Mouse (Mus musculus): ENCODE measurements around the gene Mfsd2a.

DNA sequence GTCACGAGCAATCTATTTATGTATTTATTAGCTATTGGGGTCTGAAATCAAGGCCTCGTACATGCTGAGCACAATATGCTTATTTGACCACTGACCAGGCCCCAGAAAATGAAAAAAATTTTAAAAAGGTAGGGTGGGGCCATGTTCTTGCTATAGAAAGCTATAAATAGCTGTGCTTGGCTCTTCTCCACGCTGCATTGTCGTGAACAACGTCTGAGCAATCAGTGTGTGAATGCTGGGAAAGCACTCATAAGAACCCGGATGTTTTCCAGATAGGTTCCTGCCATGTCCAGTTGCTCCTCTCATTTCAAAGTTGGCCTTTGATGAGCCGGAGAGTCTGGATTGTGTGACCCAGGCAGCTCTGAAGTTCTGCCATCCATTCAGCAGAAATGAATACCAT lies 46.8 kb downstream of the Mfsd2a start:
- TF ChIP-seq POLR2A (IDR thresholded peaks at IDR 0.05; ENCODE audit: insufficient read depth, low read length), result no peak
- no peak for TF ChIP-seq EP300 (IDR thresholded peaks at IDR 0.05; ENCODE audit: insufficient read depth, low read depth, low read length)

Measured in ES-Bruce4 (cell line).